Mouse (Mus musculus) thymus, postnatal 10 days (tissue): ENCODE data around the gene 4930558K02Rik.

Experiments
- DNase-seq, 2 experiments: peaks; one replicate each; pipeline ENCODE4 v3.0.0; 2021; ENCODE audit warnings: low spot score in 2 of 2

The 4930558K02Rik gene

DNA sequence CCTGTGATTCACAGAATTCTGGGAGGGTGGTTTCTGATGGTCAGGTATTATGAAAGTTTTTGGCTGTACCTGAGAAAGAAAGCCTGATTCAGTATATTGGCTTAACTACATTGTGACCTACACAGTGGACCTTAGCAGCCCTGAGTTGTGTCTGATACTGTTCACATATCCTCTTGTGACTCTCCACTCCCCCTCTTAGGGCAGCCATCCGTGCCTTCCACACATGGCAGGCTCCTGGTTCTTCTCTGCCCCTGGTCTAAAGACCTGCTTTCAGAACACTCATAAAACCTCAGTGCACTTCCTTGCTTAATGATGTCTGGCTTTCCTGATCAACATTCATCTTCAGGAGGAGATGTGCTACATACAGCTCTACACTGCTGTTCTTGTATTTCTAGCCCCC lies 26.8 kb downstream of the 4930558K02Rik start:
- no peak for DNase-seq

- DNase-seq, result no peak
Measured at GRCm38 (mm10) chr1:161951009-161951779, 28.2 kb downstream of the 4930558K02Rik start.

GRCm38 (mm10) chr1:161942082-161942481 lies 37.4 kb downstream of the 4930558K02Rik start:
- DNase-seq, result no peak

DNA sequence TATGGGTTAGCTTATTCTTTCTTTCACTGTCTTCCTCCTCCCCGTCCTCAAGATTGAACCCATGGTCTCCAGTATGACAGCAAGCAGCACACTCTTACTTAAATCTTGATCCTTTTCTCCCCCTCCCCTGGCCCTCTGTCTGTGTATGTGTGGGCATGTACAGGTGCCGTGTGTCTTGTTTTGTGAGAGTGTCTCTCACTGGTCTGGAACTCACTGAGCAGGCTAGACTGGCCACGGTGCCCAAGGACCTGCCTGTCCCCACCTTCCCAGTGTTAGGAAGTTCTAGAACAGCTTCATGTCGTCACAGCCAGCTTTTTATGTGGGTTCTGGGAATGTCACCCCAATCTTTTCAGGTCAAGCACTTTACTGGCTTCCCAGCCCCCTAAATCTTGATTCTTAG lies 47.1 kb downstream of the 4930558K02Rik start:
- DNase-seq, result no peak

DNA sequence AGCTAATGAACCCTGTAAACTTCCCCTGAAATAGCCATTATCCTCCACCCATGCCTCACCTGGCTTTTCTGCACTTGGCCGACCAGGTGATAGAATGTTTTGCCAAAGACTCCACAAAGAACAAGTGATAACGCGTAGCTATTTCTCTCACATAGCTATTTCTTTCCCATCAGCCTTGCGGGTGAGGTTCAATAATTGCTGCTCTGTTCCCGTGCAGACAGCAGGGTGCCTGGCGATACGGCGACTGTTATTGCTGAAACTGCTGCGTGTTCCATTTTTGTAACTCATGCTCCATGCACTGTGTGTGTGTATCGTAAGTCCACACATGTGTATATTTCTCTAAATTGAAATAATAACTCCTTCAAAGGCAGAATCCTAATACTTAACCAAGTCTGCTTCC lies 47.6 kb downstream of the 4930558K02Rik start:
- no peak for DNase-seq

DNA sequence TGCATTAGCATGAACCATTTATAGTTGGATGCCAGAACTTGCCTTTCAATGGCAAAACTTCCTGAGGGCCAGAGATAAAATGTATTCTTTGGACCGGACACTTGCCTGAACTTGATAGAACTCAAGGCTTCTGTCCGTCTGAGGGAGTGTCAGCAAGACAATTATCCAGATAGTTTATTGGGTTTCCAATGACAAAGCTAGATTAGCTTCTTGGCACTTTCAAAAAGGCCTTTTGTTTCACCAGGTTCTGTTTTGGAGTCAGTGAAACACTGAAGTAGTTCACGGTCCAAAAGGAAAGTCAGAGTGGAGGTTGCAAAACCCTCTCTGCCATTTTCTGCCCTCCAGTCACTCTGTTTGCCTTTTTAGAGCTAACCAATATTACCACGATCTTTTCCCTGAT lies 48.1 kb downstream of the 4930558K02Rik start:
- no peak for DNase-seq

DNA sequence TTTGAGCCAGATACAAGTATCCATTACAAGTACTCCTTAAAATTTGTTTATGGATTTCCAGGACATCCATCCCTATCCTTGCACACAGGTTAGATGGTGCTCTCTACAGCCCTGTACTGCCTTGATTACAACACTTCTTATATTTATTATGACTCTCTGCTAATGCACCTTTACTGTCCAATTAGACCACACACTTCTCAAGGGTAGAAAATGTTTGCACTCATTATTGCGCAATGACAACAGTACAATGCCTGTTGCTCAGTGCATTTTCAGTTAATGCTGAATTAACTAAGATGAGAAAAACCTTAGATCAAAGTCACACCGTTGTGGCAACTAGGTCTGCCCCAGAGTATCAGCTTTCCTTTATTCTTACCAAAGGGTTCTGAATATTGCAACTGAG lies 51.5 kb downstream of the 4930558K02Rik start:
- DNase-seq, result no peak

GRCm38 (mm10) chr1:161925281-161925805 lies 54.1 kb downstream of the 4930558K02Rik start:
- no peak for DNase-seq

DNA sequence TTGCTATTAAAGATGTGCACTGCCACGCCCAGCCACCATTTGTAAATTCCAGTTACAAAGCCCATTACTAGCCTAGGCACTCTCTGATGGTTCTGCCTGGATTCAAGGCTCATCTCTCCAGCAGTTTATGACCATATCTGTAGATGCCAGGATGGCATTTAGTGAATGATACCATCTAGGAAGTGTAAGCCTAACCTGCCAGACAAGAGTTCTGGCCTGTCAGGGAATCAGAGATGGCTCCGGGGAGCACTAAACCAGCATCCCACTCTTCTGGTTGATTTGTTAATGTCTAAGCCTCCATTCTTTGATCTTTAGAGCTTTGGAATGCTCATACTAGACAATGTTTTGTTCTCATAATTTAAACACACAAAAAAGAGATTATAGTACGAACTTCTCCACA lies 55.1 kb downstream of the 4930558K02Rik start:
- DNase-seq, result no peak

GRCm38 (mm10) chr1:161921928-161922327 lies 57.5 kb downstream of the 4930558K02Rik start:
- no peak for DNase-seq

- no peak for DNase-seq
Measured at GRCm38 (mm10) chr1:161920475-161921454, 58.7 kb downstream of the 4930558K02Rik start.

GRCm38 (mm10) chr1:161919594-161919993 lies 59.8 kb downstream of the 4930558K02Rik start:
- DNase-seq, result no peak

DNA sequence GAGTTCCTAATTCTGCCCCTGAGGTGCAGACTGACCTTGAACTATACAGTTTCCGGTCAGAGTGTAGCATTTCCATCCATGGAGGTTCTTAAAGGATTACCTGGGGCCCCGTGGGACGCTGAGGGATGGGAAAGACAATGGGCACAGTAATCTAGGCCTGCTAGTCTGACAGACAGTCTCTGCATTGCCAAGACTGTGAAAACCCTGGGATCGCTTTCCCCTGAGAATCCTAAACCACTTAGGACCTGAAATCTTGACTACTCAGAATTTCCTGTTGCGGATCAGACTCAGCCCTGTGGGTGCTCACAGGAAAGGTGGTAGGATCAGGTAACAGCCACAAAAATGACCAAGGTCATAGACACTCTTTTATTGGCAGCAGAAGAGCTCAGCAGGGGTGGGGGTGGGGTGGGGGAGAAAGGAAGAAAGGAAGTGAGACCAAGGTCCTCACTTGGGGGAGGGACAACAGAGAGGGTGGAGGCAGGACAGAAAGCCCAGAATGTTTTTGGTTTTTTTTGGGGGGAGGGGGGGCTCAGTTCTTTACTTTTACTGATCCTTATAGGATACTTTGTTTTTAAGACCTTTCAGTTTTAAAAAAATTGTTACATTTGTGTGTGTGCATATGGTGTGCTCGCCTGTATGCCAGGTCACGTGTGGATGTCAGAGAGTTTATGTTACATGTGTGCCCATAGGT lies 60.6 kb downstream of the 4930558K02Rik start:
- DNase-seq, result no peak

GRCm38 (mm10) chr1:161917940-161918484 lies 61.4 kb downstream of the 4930558K02Rik start:
- no peak for DNase-seq

GRCm38 (mm10) chr1:161916036-161916435 lies 63.4 kb downstream of the 4930558K02Rik start:
- DNase-seq, result no peak

GRCm38 (mm10) chr1:161913648-161913984 lies 65.8 kb downstream of the 4930558K02Rik start:
- no peak for DNase-seq

DNA sequence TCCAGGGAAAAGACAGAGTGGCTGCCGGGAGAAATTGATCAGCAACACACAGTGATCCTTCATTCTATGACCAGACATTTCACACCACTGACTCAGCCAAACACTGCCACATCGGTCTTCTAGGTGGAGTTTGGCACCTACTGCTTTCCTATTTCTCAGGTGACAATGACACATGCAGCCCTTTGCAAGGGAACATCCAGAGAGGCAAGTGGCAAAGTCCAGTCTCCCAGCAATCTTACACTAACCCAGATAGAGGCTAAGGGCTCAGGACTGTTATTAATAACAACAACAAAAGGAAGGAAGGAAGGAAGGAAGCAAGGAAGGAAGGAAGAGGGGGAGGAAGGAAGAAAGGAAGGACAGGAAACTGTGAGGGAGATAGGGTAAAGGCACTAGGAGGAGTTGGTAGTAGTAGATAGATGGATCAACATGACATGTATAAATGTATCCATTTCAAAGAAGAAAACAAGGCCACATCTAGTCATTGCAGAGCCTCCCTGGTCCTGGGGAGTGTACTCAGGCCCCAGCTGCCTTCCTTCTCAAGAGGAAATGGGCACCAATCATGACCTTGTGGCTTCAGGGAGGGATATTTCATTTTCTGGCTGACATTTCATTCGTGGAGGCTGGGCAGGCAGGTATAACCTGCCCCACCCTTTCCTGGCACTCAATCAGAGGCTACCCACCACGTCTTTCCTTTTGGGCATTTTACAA lies 66.3 kb downstream of the 4930558K02Rik start:
- no peak for DNase-seq

DNA sequence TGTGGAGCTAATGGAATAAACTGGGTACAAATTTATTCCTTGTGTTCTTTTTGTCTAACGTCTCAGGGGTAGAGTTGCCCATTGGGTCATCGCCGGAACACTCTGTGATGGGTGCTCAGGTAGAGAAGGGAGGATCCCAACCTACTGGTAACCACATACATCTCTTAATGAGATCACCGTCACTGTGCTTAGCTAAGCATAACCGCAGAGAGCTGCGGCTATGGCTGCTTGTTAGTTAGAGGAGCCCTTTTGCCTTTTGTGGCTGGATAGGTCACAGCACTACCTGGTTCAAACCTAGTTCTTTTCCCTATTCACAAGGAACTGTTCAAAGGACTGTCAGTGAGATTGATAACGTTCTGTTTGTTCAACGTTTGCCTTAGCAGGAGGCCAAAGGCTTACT lies 70.4 kb downstream of the 4930558K02Rik start:
- DNase-seq, result no peak

DNA sequence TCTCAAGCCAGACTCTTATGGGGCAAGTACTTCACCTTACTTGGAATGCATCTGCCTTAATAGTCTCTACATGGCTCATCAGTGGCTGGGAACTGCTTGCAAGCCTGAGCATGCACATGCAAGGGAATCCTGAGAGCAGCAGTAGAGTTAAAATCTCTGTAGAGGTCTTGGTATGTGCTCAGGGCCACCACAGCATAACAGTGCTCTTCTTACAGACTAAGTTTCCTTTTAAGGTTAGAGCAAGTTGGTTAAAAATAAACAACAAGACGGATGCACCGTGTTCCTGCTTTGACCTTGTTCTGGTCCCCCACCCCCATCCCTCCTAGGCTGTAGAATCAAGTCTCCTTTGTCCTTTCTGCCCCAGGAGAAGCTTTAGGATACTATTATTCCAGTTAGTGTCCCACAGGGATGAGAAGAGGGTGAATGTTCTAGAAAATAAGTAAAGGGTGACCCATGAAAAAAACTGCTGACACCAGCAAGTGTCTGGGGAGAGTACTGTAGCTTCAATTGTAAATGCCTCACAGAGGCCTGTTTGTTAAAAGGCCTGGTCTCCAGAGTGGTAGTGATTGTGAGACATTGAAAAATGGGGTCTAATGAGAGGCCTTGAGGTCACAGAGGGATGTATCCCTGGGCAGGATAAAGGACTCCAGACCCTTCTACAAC lies 71.5 kb downstream of the 4930558K02Rik start:
- DNase-seq, result no peak

DNA sequence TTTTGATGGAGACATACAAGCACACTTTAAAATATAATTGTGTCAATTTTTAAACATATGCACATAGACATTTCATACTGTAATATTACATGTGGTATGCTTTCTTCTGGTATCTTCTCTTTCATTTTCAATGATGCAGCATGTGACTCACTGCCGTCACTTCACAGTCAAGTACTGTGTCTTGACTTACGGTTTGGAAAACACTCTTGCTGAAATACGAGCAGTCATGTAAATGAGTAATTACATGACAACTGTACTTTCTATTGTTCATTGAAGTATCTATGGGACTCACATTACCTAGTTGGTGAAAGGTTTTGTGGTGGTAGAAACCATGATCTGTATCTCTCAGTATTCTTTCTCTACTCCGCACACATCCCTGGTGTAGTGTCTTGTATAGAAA lies 72.3 kb downstream of the 4930558K02Rik start:
- DNase-seq, result no peak
